Mouse (Mus musculus): Measurements from ENCODE around the gene Rev1.

DNA sequence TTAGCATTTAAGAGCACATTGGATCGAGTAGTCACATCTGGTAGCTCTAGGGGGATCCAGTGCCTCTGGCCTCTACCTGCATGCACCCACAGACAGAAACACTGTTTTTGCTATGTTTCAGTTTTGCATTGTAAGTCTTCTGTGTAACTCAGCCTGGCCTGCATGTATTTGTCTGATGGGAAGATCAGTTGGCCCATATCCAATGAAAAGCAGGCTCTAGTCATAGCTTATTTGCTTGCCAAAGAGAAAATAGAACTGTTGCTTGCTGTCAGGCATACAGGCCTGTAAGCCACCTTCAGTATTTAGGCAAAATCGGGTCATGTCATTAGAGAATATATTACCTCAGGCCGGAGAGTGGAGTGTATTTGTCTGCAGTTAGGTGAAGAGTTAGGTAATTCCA, 81.5 kb downstream of the Rev1 start:
- no peak for TF ChIP-seq CTCF (IDR thresholded peaks at IDR 0.05; ENCODE audit: control insufficient read depth, insufficient read depth, low read length)
- no peak for TF ChIP-seq POLR2A (IDR thresholded peaks at IDR 0.05; ENCODE audit: borderline replicate concordance, control insufficient read depth, low read depth, low read length)

All from bone marrow, adult 2 months (tissue).